ENCODE assay signal across 8 mouse cellular contexts in genomic region chr15:4025508-4025904, GRCm38 (mm10). TPM values are rescaled to one million over a fixed set of nuclear protein-coding genes. Genes with fewer than 3 reads are reported as not detected.
A peak's percentile ranks its signal among the peaks of the same experiment; 100 is the strongest.
DNase-seq lines count a peak whose midpoint lies in the region; ATAC-seq and TF ChIP-seq lines count a peak whose summit lies in the region.

No protein-coding gene starts in this region.

- H3K36me3 ChIP-seq in megakaryocyte, embryonic 14.5 days (replicated peaks; ENCODE audit: low read length) = no peaks in the 10 kb centered on the region
- H3K36me3 ChIP-seq in heart, embryonic 12.5 days = no peaks in the 10 kb centered on the region
- no peaks in the 10 kb centered on the region for H3K36me3 ChIP-seq in limb, embryonic 15.5 days
- no peaks in the 10 kb centered on the region for H3K36me3 ChIP-seq in stomach, postnatal 0 days (ENCODE audit: control insufficient read depth, insufficient read depth, low read length)

- H3K4me3 ChIP-seq in megakaryocyte, embryonic 14.5 days (replicated peaks) = peak overlapping the region; percentile 97
- peak overlapping the region; percentile 90 for H3K4me3 ChIP-seq in heart, embryonic 12.5 days
- H3K4me3 ChIP-seq in limb, embryonic 15.5 days = peak overlapping the region; percentile 86; the same call in 1 of the 2 replicates
- no peak overlapping the region for H3K4me3 ChIP-seq in stomach, postnatal 0 days (ENCODE audit: low read depth, low read length)

- 0 out of 2 replicates have a peak overlapping the region, but pooled peaks have one; percentile 94 for H3K9ac ChIP-seq in heart, embryonic 12.5 days
- no peak overlapping the region for H3K9ac ChIP-seq in limb, embryonic 15.5 days
- H3K9ac ChIP-seq in stomach, postnatal 0 days (ENCODE audit: low read length) = no peak overlapping the region; the same call in 1 of the 2 replicates

- WGBS in heart, embryonic 12.5 days = 46% methylated on average over 11 of the region's 11 CpGs
- 60% methylated on average over 11 of the region's 11 CpGs for WGBS in limb, embryonic 15.5 days
- 58% methylated on average over 11 of the region's 11 CpGs for WGBS in stomach, postnatal 0 days

- TF ChIP-seq EP300 in stomach, postnatal 0 days (optimal IDR thresholded peaks at IDR 0.05) = no peak

- no peak for ATAC-seq in megakaryocyte, adult 5-6 weeks (ENCODE audit: poor library complexity, severe bottlenecking)
- no peak for ATAC-seq in heart, embryonic 12.5 days (ENCODE audit: insufficient number of reproducible peaks, low FRiP score)
- no peak for ATAC-seq in limb, embryonic 15.5 days (ENCODE audit: insufficient number of reproducible peaks, low FRiP score, low TSS enrichment, low read depth)
- no peak for ATAC-seq in stomach, postnatal 0 days (ENCODE audit: low FRiP score, low TSS enrichment)
- ATAC-seq in CD4-positive, CD25-positive, alpha-beta regulatory T cell, adult 4 months = no peak

- H3K4me1 ChIP-seq in megakaryocyte, embryonic 14.5 days = peaks cover 51% of the 10 kb centered on the region
- peaks cover 17% of the 10 kb centered on the region for H3K4me1 ChIP-seq in heart, embryonic 12.5 days (replicated peaks)
- peaks cover 21% of the 10 kb centered on the region for H3K4me1 ChIP-seq in limb, embryonic 15.5 days
- H3K4me1 ChIP-seq in stomach, postnatal 0 days (replicated peaks; ENCODE audit: control insufficient read depth, insufficient read depth) = 0 out of 2 replicates have a peak, but pooled peaks cover 4% of the 10 kb centered on the region

- no peak for DNase-seq in stomach, postnatal 0 days (ENCODE audit: low spot score)
- DNase-seq in layer of hippocampus, adult 18-20 months (ENCODE audit: low spot score in 2 of 2) = no peak
- DNase-seq in embryo, embryonic 10 days (ENCODE audit: low spot score) = no peak

- peak overlapping the region; percentile 72 for H3K4me2 ChIP-seq in heart, embryonic 12.5 days
- peak overlapping the region; percentile 63; the same call in 1 of the 2 replicates for H3K4me2 ChIP-seq in limb, embryonic 15.5 days
- H3K4me2 ChIP-seq in stomach, postnatal 0 days (replicated peaks; ENCODE audit: low read depth) = peak overlapping the region; percentile 87

- no peaks in the 10 kb centered on the region for H3K9me3 ChIP-seq in megakaryocyte, embryonic 14.5 days
- H3K9me3 ChIP-seq in heart, embryonic 12.5 days (replicated peaks) = no peaks in the 10 kb centered on the region
- H3K9me3 ChIP-seq in limb, embryonic 15.5 days = no peaks in the 10 kb centered on the region
- no peaks in the 10 kb centered on the region for H3K9me3 ChIP-seq in stomach, postnatal 0 days (ENCODE audit: control insufficient read depth, low read length)

- TF ChIP-seq CTCF in stomach, postnatal 0 days (IDR thresholded peaks at IDR 0.05; ENCODE audit: low read depth) = no peak

- no peaks in the 10 kb centered on the region for H3K27me3 ChIP-seq in megakaryocyte, embryonic 14.5 days (replicated peaks)
- H3K27me3 ChIP-seq in heart, embryonic 12.5 days (replicated peaks) = no peaks in the 10 kb centered on the region
- no peaks in the 10 kb centered on the region for H3K27me3 ChIP-seq in limb, embryonic 15.5 days
- H3K27me3 ChIP-seq in stomach, postnatal 0 days (ENCODE audit: control insufficient read depth, insufficient read depth, low read length) = no peaks in the 10 kb centered on the region

- peak overlapping the region; percentile 99 for H3K27ac ChIP-seq in heart, embryonic 12.5 days (ENCODE audit: poor library complexity, severe bottlenecking)
- H3K27ac ChIP-seq in limb, embryonic 15.5 days = peak overlapping the region; percentile 99
- no peak overlapping the region; the same call in 1 of the 2 replicates for H3K27ac ChIP-seq in stomach, postnatal 0 days (replicated peaks)

RNA-seq across cellular contexts. Expression of gene Oxct1, which starts 0.7 kb away (rescaled TPM):
- polyA plus RNA-seq in megakaryocyte, embryonic 14.5 days (2012; ENCODE audit: insufficient read depth, low replicate concordance) = 2.0 and 15.4 TPM in 2 replicates
- total RNA-seq in megakaryocyte, adult 5-6 weeks (2015) = 43.5 and 48.2 TPM in 2 replicates
- 176 and 187 TPM in 2 replicates for total RNA-seq in megakaryocyte, adult 5-6 weeks (2017)
- polyA plus RNA-seq in heart, embryonic 12.5 days (2016; fragmentation: Nextera tagmentation; extraction: Ambion mirVana) = 332 and 335 TPM in 2 replicates
- 274 and 279 TPM in 2 replicates for polyA plus RNA-seq in limb, embryonic 15.5 days (2015; fragmentation: Nextera tagmentation; extraction: Ambion mirVana)
- polyA plus RNA-seq in stomach, postnatal 0 days (2015; fragmentation: Nextera tagmentation; extraction: Ambion mirVana) = 128 and 131 TPM in 2 replicates
- total RNA-seq in layer of hippocampus, adult 18-20 months (2021) = 100 to 1,000 TPM; 254 to 259 TPM
- polyA plus RNA-seq in CD4-positive, CD25-positive, alpha-beta regulatory T cell, adult 4 months (2017; shearing (Covaris generic)) = 10 to 100 TPM; 46.6 to 74.0 TPM

RNA-seq across cellular contexts. Expression of gene AW549877, which starts 30.0 kb away (rescaled TPM):
- 0.48 TPM in 1 of 2 replicates, not detected in the other for polyA plus RNA-seq in megakaryocyte, embryonic 14.5 days (2012; ENCODE audit: insufficient read depth, low replicate concordance)
- total RNA-seq in megakaryocyte, adult 5-6 weeks (2015) = 37.9 and 39.1 TPM in 2 replicates
- 11.5 and 14.6 TPM in 2 replicates for total RNA-seq in megakaryocyte, adult 5-6 weeks (2017)
- polyA plus RNA-seq in heart, embryonic 12.5 days (2016; fragmentation: Nextera tagmentation; extraction: Ambion mirVana) = 38.4 and 40.9 TPM in 2 replicates
- polyA plus RNA-seq in limb, embryonic 15.5 days (2015; fragmentation: Nextera tagmentation; extraction: Ambion mirVana) = 31.2 and 34.8 TPM in 2 replicates
- 10.9 and 11.5 TPM in 2 replicates for polyA plus RNA-seq in stomach, postnatal 0 days (2015; fragmentation: Nextera tagmentation; extraction: Ambion mirVana)
- 10 to 100 TPM; 40.4 to 42.5 TPM for total RNA-seq in layer of hippocampus, adult 18-20 months (2021)
- 10 to 100 TPM; 33.3 to 34.5 TPM for polyA plus RNA-seq in CD4-positive, CD25-positive, alpha-beta regulatory T cell, adult 4 months (2017; shearing (Covaris generic))

RNA-seq across cellular contexts. Expression of gene Fbxo4, which starts 46.1 kb away (rescaled TPM):
- polyA plus RNA-seq in megakaryocyte, embryonic 14.5 days (2012; ENCODE audit: insufficient read depth, low replicate concordance) = 1.6 TPM in 1 of 2 replicates, not detected in the other
- 17.1 and 21.9 TPM in 2 replicates for total RNA-seq in megakaryocyte, adult 5-6 weeks (2015)
- total RNA-seq in megakaryocyte, adult 5-6 weeks (2017) = 15.5 and 21.4 TPM in 2 replicates
- 10.6 and 11.1 TPM in 2 replicates for polyA plus RNA-seq in heart, embryonic 12.5 days (2016; fragmentation: Nextera tagmentation; extraction: Ambion mirVana)
- polyA plus RNA-seq in limb, embryonic 15.5 days (2015; fragmentation: Nextera tagmentation; extraction: Ambion mirVana) = 11.5 and 12.2 TPM in 2 replicates
- 17.3 and 19.0 TPM in 2 replicates for polyA plus RNA-seq in stomach, postnatal 0 days (2015; fragmentation: Nextera tagmentation; extraction: Ambion mirVana)
- total RNA-seq in layer of hippocampus, adult 18-20 months (2021) = 1 to 10 TPM; 7.2 to 9.6 TPM
- 1 to 10 TPM; 2.4 to 8.0 TPM for polyA plus RNA-seq in CD4-positive, CD25-positive, alpha-beta regulatory T cell, adult 4 months (2017; shearing (Covaris generic))
